Mouse (Mus musculus): ENCODE data around the gene Trhde.

DNA sequence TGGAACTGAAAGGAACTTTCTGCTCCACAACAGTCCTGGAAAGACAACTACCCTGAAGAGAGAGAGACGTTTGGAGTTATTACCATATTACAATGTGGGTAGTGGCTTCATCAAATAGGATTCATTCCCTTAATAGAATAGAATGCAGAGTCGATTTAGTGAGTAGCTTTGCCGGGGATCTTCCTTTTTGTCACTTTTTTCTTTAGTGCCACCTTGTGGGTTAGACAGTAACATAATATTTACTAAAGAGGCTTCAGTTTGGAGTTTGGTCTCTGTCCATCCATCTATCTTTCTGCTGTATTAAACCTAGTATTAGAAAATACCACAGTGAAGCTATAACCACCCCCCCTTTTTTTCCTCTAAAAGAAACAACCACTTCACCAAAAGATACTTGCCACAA, 6.7 kb upstream of the Trhde start:
- TF ChIP-seq POLR2A (IDR thresholded peaks at IDR 0.05; ENCODE audit: insufficient read depth, low read depth, low read length) = no peak
- no peak for TF ChIP-seq CTCF (IDR thresholded peaks at IDR 0.05; ENCODE audit: insufficient read depth, low read depth, low read length)

Data from olfactory bulb, adult 2 months (tissue).